Mouse (Mus musculus): Measurements from ENCODE around the gene Poldip3.

Gene Poldip3

DNA sequence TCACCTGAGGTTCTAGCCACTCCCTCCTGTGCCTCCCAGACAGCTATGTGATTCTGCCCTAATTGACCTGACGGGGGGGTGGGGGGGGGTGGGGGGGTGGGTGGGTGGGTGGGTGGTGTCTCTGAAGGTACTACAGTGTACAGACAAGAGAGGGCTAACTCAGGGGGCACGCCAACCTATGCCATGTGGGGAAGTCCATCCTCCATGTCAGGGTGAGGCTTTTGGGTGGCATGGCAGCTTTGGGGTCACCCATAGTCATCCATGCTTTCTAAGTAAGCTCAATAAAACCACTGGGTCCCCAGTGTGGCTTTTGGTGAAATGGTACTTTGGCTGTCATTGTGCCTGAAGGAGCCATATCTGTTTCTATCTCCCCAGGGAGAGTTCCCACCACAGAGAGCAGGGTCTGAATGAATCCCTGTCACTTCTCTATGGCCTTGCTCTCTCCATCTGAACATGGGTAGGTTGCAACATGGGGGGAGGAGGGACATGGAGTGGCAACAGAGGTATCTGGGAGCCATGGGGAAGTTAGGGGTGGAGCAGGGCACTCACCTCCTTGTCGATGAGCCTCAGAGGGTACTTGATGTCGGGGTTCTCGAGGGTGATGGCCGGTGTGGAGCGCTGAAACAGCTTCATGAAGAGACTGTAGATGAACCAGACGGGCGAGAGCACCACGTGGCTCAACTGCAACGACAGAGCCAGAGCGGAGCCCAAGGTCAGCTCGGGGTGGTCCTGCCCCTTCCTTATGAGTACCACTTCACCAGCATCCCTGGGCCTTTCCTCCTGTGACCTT lies 16.5 kb upstream of the Poldip3 start:
- no peak for DNase-seq (ENCODE audit: low read depth, low spot score)

DNA sequence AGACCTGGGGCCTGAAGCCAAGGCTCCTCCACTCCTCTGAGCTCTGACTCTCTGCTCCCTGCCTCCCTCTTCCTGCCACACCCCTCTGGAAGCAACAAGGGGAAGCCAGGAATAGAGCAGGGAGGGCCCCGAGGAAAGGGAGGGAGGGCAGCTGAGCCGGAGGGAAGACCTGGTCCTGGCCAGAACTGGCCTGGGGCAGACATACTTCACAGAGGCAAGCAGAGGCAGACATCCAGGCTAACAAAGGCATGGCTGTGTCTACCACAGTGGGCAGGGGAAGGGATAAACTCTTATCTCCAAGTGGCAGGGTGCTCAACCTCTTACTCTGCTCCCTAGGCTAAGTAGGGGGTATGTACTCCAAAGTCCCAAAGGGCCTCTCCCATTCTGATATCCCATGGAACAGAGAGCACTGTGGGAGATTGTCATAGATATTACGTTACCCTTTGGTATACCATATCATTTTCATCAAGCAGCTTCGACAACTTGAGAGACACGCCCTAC lies 15.8 kb upstream of the Poldip3 start:
- no peak for DNase-seq (ENCODE audit: low read depth, low spot score)

- DNase-seq (ENCODE audit: low read depth, low spot score) = no peak
Measured at GRCm38 (mm10) chr15:83162818-83163485, 13.8 kb upstream of the Poldip3 start.

- DNase-seq (ENCODE audit: low read depth, low spot score) = no peak
Measured at GRCm38 (mm10) chr15:83162001-83162400, 12.8 kb upstream of the Poldip3 start.

DNA sequence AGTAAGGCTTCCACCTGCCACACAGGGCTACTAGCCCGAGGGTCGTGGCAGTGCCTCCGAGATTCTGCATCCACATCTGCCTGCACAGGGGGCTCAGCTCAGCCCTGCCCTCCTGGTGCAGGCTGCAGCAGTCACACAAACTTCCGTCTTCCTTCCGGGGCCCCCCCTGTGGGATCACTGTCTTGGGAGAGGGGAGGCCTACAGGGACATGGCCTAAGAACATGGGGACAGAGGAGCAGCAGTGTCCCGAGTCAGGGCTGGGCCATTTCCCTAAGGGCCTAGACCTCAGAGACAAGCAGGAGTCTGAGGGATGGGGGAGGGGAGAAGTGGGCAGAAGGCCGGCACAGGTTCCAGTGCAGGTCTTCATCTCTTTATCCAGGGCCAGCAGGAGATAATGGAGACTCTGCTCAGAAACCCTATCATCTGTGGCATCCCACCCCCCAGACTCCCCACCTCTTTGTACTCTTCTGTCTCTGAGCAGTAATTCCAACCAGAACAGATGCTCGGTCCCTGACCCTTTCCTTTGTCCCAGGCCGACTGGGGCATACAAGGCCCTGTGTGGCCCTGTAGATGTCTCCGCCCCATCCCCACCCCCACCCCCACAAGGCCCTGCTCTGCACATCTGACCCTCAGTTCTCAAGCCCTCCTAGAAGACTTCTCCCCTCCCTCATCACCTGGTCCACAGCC lies 12.0 kb upstream of the Poldip3 start:
- no peak for DNase-seq (ENCODE audit: low read depth, low spot score)

GRCm38 (mm10) chr15:83160561-83160960 lies 11.4 kb upstream of the Poldip3 start:
- DNase-seq (ENCODE audit: low read depth, low spot score) = no peak

DNA sequence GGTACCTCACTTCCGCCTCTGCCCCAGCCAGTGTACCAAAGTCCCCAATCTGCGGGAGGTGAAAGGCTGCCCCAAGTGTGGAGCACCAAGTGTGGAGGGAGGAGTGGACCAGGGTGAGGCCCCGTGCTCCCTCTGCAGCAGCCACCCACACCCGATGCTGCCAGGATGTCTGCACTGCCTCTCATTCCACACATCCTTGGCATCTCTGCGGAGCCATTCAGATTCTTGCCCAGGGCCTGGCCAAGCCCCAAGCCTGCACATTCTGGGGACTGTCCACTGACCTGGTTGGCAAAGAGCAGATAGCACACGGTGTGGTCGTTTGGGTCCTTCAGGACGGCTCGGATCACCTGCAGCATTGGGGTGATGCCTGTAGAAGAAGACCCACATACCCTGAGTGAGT lies 10.6 kb upstream of the Poldip3 start:
- no peak for DNase-seq (ENCODE audit: low read depth, low spot score)

- DNase-seq (ENCODE audit: low read depth, low spot score) = no peak
Measured at GRCm38 (mm10) chr15:83158587-83159160, 9.5 kb upstream of the Poldip3 start.

GRCm38 (mm10) chr15:83157667-83158064 lies 8.5 kb upstream of the Poldip3 start:
- DNase-seq (ENCODE audit: low read depth, low spot score) = no peak

DNA sequence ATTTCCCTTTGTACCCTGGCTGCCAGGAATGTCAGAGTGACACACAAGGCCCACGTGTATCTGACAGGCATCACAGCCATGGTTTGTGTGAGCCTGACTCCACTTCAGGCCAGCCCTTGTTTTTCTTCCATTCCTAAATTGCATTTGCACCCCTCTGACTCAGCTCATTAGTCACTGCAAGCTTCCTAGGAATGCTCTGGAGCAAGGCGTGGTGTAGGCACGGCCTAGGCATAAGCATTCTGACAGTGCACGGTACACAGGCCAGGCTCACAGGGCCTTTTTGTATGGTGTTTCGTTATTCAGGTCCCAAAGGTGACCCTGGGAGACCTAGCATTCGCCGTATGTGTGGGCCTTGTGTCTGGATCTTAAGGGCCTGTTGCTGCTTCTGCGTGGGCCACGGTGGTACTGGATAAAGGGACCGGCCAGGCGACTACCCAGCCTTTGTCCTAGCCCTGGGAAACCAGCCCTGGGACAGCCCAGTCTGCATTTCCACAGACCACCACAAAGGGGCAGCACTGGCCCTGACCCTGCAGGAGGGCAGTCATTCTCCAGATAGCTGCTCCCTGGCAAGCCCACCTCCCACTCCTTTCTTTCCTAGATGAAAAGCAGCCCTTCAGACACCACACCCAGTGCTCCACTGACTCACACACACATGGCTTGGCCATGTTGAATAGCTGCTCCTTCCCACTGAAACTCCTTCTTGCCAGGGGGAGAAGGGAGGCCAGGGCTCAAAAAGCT lies 7.9 kb upstream of the Poldip3 start:
- DNase-seq (ENCODE audit: low read depth, low spot score) = no peak

DNA sequence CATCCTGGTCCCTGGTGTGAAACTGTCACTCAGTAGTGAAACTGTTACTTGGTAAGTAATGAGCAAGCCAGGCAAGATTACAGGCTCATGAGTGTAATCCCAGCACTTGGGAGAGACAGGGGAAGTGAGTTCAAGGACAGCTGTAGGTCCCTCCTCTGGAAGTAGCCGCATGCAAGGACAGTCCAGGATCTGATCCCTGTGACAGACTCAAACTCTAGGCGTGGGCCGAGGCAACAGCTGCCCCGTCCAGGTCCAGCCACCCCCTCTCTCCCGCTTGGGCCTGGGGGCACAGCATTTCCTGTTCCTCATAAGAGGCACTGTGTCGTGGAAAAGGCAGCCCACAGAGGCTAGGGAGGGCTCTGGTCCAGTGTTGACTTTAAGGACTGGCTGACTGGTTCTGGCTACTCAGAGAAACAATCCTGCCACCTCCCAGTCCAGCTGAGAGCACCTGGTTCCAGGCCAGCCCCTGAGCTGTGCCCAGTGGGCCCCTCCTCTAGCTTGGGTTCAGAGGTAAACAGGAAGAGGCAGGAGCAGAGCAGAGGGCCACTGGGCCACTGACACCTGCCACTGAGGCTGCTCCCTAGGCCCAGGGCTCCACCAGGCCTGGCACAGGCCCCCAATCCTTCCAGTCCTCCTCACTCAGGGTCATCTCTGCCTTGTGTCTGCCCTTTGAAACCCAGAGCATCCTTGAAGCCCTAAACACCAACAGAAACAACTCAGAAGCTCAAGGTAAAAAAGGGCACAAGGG lies 6.7 kb upstream of the Poldip3 start:
- no peak for DNase-seq (ENCODE audit: low read depth, low spot score)

GRCm38 (mm10) chr15:83154309-83154708 lies 5.1 kb upstream of the Poldip3 start:
- DNase-seq (ENCODE audit: low read depth, low spot score) = no peak

- no peak for DNase-seq (ENCODE audit: low read depth, low spot score)
Measured at GRCm38 (mm10) chr15:83150694-83151093, 1.5 kb upstream of the Poldip3 start.

DNA sequence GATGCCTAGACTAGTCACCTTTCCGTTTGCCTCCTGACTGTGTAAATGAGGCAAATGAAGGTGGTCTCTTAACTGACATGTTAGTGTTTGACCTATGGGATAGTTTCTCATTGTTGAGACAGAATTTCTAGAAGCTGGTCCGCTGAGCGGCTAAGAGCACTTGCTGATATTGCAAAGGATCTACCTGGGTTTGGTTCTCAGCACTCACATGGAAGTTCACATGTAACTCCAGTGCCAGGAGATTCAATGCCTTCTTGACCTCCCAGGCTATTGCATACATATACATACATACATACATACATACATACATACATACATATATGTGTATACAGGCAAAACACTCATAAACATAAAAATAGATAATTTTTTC lies 874 bp upstream of the Poldip3 start:
- no peak for DNase-seq (ENCODE audit: low read depth, low spot score)

- DNase-seq (ENCODE audit: low read depth, low spot score) = no peak
Measured at GRCm38 (mm10) chr15:83148801-83149195, 386 bp downstream of the Poldip3 start.

GRCm38 (mm10) chr15:83148395-83148794 lies 789 bp downstream of the Poldip3 start:
- no peak for DNase-seq (ENCODE audit: low read depth, low spot score)

- DNase-seq (ENCODE audit: low read depth, low spot score) = no peak
Measured at GRCm38 (mm10) chr15:83145541-83145940, 3.6 kb downstream of the Poldip3 start.

- DNase-seq (ENCODE audit: low read depth, low spot score) = no peak
Measured at GRCm38 (mm10) chr15:83142861-83143260, 6.3 kb downstream of the Poldip3 start.

DNA sequence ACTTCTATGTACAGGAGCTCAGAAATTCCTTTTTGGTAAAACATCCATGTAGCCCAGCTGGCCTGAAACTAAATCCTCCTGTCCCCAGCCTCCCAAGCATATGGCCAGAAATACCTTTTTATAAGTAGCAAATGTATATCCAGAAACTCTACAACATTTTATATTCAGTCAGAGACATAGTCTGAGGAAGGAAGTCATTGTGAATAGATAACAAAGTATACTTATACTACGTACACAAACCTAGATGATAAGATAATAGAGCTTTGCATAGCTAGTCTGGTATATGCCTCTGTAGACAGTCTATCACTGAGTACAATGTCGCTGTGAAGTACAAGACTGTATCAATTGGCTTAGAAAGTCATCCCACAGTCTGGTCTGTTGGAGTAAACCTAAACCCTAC lies 13.5 kb downstream of the Poldip3 start:
- DNase-seq (ENCODE audit: low read depth, low spot score) = no peak

DNA sequence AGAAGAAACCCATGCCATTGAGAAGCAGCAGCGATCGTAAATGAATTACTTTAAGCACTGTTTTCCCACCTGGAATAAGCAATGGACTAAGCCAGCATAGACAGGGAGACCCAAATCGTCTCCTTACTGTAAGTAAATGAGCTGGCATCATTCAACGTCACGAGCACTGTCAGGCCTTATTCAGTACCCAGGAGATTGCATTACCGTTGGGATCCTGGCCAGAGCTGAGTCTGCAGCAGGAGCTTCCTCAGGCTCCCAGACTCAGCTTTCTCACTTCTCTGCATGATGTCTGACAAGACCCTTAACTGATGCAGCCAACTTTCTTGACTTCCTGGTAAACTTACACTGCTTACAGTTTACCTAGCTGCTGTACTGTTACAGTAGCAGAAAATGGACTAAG lies 14.5 kb downstream of the Poldip3 start:
- DNase-seq (ENCODE audit: low read depth, low spot score) = no peak

All from retina, adult 2 months (tissue).